Mouse (Mus musculus): ENCODE data around the gene Negr1.

Negr1 gene

GRCm38 (mm10) chr3:156903925-156904576 lies 342.5 kb downstream of the Negr1 start:
- no peak for DNase-seq (ENCODE audit: low spot score)

- DNase-seq (ENCODE audit: low spot score), result no peak
Measured at GRCm38 (mm10) chr3:156912816-156913215, 351.2 kb downstream of the Negr1 start.

- DNase-seq (ENCODE audit: low spot score), result no peak
Measured at GRCm38 (mm10) chr3:156921369-156921768, 359.8 kb downstream of the Negr1 start.

GRCm38 (mm10) chr3:156923159-156923558 lies 361.6 kb downstream of the Negr1 start:
- DNase-seq (ENCODE audit: low spot score), result no peak

GRCm38 (mm10) chr3:156925102-156925501 lies 363.5 kb downstream of the Negr1 start:
- DNase-seq (ENCODE audit: low spot score), result no peak

- DNase-seq (ENCODE audit: low spot score), result no peak
Measured at GRCm38 (mm10) chr3:156928396-156929061, 366.9 kb downstream of the Negr1 start.

GRCm38 (mm10) chr3:156929062-156929397 lies 367.4 kb downstream of the Negr1 start:
- DNase-seq (ENCODE audit: low spot score), result no peak

- no peak for DNase-seq (ENCODE audit: low spot score)
Measured at GRCm38 (mm10) chr3:156929677-156930440, 368.3 kb downstream of the Negr1 start.

GRCm38 (mm10) chr3:156931011-156931410 lies 369.4 kb downstream of the Negr1 start:
- DNase-seq (ENCODE audit: low spot score), result no peak

GRCm38 (mm10) chr3:156931540-156931939 lies 369.9 kb downstream of the Negr1 start:
- no peak for DNase-seq (ENCODE audit: low spot score)

GRCm38 (mm10) chr3:156934778-156935290 lies 373.2 kb downstream of the Negr1 start:
- no peak for DNase-seq (ENCODE audit: low spot score)

GRCm38 (mm10) chr3:156947404-156947803 lies 385.8 kb downstream of the Negr1 start:
- DNase-seq (ENCODE audit: low spot score), result peak; percentile 19

GRCm38 (mm10) chr3:156952970-156953369 lies 391.4 kb downstream of the Negr1 start:
- DNase-seq (ENCODE audit: low spot score), result no peak

GRCm38 (mm10) chr3:156955094-156955493 lies 393.5 kb downstream of the Negr1 start:
- DNase-seq (ENCODE audit: low spot score), result no peak

- no peak for DNase-seq (ENCODE audit: low spot score)
Measured at GRCm38 (mm10) chr3:156958640-156959039, 397.0 kb downstream of the Negr1 start.

- no peak for DNase-seq (ENCODE audit: low spot score)
Measured at GRCm38 (mm10) chr3:156968764-156969163, 407.2 kb downstream of the Negr1 start.

GRCm38 (mm10) chr3:156971104-156971503 lies 409.5 kb downstream of the Negr1 start:
- DNase-seq (ENCODE audit: low spot score), result no peak

- no peak for DNase-seq (ENCODE audit: low spot score)
Measured at GRCm38 (mm10) chr3:156976816-156977215, 415.2 kb downstream of the Negr1 start.

- no peak for DNase-seq (ENCODE audit: low spot score)
Measured at GRCm38 (mm10) chr3:156980042-156980716, 418.6 kb downstream of the Negr1 start.

GRCm38 (mm10) chr3:156982102-156982501 lies 420.5 kb downstream of the Negr1 start:
- DNase-seq (ENCODE audit: low spot score), result no peak

- no peak for DNase-seq (ENCODE audit: low spot score)
Measured at GRCm38 (mm10) chr3:156987113-156987512, 425.5 kb downstream of the Negr1 start.

GRCm38 (mm10) chr3:156992171-156992570 lies 430.6 kb downstream of the Negr1 start:
- DNase-seq (ENCODE audit: low spot score), result no peak
